Mouse (Mus musculus) neural tube, embryonic 10.5 days (tissue): ENCODE data around the gene Slc38a5.

ENCODE experiments used
- DNase-seq: peaks from one replicate; pipeline ENCODE4 v3.0.0-alpha.2; 2017; ENCODE audit warnings: low spot score; ENCODE audit errors: extremely low spot score

The Slc38a5 gene

DNA sequence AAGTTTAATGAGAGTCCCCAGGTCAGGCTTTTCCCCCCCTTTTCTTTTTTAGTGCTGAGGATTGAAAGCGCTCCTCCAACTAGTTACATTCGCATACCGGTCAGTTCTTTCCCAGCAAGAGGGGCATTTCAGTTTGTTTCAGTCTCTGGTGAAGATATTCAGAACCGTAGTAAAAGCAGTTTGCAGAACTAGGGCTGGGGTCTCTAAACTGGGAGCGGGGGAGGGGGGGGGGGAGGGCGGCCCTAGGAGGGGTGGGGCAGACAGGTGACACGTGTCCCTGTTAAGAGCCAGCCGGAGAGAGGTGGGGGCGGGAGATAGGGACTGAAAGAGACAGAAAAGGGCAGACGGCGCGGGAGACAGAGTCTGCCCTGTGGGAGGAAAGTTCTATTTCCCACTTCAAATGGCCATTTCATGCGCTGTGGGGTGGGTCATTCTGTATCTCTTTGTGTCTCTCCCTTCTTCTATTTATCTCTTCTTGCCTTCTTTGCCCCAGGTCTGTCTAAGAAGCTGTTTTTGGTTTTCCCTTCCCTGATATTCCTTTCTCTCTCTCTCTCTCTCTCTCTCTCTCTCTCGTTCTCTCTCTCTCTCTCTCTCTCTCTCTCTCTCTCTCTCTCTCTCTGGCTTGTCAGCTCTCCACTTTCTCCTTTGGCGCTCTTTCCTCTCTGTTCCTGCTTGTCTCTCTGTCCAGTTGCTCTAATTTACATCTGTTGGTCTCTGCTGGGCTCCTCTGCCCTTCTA lies at the start of gene Slc38a5:
Gene Slc38a5, plus strand, starts transcription at position 51 of the 738 bp plus-strand sequence.
- DNase-seq = no peak

DNA sequence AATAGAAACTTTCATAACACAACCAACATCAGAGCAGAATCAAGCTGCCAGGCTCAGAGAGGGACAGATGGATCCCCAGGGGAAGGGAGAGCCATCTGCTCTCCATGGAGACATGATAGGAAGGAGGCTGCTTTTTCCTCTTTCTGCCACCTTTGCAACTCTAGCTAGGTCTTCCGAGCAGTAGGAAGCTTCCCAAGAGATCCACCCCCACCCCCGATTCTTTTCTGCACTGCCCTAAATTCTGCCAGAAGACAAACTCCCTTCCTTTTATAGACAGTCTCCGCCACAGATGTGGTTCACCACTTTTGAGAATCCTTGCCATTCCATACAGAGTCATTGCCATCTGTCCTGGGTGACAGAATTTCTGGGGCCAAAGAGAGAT lies 48.6 kb upstream of the Slc38a5 start:
- no peak for DNase-seq

DNA sequence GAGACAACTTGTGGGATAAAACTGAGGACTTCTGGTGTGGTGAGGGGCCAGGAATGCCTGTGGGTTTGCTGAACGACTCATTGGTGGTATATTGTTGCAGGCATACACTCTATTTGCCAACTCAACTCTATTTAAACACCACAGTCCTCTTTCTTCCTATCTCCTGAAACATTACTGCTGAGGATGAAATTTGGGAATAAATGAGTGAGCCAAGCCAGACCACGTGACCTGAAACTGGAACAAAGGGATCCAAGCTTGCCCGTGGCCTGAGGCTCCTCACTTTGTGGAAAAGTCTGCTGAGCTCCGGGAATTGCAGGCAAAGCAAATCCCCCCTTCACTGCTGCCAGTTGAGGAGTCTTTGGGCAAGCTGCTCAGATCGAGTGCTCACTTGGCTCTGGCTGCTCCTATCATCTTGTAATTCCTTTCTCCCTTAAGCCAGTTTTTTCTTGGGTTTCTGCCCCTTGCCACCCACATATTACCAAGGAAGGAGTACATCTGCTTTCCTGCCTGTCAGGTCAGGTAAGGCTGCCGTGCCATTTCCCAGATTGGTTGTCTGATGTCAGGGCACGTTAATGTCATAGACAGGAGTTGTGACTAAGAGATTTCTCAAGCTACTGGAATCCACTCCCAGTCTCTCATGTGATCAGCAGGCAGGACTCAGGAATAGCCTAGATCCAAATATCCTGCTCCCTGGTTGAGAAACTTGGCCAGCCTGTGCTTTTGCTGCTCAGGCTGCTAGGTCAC lies 48.1 kb upstream of the Slc38a5 start:
- no peak for DNase-seq

DNA sequence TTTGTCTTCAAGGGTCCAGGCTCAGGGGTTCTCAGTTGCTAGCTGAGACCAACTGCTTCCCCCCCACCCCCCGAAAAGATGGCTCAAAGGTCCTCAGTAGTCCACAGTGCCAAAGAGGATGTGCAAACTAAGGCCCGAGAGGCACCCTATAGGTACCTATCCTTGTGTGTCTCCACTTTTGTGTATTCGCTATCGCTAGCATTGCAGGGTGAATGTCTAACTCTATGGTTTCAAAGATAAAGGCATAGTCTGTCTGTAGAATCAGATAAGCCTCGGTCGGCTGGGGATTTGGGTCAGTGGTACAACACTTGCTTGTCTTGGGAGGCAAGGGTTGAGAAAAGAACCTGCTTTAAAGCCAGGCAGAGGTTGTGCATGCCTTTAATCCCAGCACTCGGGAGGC lies 47.5 kb upstream of the Slc38a5 start:
- DNase-seq = no peak

DNA sequence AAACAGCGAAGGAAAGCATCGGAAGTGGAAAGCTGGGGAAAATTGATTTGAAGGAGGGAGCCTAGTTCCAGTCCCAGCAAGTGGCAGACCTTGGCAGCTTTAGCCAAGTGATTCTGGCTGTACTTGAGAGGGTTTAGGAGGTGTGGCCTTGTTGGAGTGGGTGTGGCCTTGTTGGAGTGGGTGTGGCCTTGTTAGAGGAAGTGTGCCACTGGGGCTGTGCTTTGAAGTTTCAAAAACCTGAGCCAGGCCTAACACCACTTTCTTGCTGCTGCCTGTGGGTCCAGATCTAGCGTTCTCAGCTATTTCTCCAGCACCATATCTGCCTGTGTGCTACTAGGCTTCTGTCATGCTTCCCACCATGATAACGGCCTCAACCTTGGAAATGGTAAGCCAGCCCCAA lies 40.7 kb upstream of the Slc38a5 start:
- DNase-seq = no peak

DNA sequence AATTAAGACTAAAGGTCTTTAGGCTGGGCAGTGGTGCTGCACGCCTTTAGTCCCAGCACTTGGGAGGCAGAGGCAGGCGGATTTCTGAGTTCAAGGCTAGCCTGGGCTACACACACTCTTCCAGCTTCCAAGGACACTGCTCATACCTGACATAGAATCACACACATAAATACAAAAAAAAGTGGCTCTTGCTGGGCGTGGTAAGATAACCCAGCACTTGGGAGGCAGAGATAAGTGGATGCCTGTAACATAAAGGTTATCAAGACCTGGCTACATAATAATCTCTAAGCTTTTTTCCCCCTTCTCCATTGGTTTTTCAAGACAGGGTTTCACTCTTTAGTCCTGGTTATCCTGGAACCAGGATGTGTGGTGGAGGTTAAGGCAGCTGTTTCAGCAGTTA lies 37.3 kb upstream of the Slc38a5 start:
- DNase-seq = no peak

DNA sequence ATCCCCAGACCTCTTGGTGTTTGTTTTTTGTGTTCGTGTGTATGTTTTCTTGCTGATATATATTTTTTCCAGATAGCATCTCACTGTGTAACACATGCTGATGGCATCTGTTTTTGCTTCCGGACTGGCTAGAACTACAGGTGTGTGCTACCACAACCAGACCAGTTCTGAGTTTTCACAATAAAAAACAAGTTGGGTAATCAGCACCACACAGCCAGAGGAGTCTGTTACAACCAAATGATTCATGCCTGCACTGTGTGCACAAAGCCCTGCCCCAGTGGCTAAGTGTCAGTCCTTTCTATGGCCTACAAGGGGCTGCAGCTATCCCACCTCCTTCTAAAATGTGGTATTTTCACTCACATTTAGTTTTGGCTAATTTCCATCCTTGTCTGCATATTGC lies 34.2 kb upstream of the Slc38a5 start:
- DNase-seq = no peak

DNA sequence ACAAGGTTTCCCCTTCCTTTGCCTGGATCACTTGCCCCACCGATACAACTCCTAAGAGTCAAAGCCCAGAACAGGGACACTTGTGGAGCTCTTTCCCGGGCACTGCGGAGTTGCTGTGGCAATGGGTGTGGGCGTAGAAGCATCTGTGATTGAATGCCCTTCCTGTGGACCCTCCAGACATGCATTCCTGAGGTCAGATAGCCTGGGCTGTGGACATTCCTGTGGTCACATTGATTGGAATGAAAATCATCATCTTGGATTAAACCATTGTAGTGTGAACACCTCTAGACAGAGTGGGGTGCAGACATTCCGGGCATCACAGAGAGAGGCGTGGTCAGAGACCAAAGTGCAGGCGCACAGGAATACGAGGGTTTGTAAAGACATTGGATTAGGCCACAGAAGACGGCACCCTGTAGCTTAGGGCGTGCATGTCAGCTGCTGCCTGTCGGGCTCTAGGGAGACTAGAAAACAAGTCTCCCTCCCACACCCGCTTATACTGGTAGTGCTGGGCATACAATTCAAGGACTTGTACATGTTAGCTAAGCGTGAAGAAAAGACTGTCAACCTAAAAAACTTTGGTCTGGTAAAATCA lies 32.0 kb upstream of the Slc38a5 start:
- DNase-seq = no peak

DNA sequence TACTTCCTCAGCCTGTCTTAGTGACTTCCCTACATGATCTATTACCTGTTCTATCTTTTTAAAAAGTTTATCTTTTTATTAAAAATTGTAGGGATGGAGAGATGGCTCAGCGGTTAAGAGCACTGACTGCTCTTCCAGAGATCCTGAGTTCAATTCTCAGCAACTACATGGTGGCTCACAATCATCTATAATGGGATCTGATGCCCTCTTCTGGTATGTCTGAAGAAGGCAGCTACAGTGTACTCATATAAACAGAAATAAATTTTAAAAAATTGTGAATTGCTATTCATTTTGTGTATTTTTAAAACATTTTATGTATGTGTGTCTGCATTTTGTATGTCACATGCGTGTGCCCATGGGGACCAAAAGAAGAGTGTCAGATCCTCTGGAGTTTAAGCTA lies 23.3 kb upstream of the Slc38a5 start:
- DNase-seq = no peak

DNA sequence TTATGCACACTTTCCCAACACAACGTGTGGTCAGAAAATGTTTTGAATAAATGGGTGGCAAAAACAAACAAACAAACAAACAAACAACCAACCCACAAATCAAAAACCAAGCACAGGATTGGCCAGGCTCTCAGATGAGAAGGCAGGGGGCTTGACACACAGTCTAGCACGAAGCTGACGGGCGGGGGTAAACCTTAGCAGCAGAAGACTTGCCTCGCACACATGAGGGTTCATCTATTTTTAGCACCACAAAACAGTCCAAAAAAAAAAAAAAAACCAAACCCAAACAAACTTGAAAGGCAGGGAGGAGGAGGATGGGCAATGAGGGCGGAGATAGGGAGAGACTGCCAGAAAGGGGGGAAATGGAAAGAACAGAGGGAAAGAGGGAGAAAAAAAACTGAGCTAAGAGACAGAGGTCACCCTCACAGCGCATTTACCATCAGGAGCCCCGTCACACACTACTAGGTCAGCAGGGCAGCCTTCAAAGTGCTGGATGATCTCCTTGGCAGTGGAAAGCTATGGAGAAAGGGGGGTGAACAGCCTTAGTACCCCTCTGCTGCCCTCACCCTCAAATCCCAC lies 22.3 kb upstream of the Slc38a5 start:
- DNase-seq = no peak

DNA sequence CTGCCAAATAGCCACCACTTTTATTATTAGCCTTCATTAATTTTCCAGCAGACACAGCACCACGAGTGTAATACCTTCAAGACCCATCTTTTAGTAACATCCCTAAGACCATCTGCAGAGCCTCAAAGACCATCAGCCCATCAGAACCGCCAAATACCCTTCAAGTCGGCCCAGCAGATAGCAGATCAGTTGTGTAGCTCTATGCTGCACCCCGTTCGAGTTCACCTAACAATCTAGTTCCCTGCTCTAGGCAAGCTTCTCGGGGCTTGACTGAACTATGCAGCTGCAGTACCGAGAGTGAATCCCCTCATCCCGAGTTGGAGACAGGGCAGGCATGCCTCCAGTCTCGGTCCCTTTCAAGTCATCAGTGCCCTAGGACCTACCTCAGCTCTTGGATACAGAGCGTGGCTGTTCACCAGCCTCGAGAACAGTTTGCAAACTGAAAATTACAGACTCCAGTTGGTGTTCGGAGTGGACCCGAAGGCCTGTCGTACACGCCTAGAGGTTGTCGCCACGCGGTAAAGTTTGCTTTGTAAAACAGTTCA lies 19.1 kb upstream of the Slc38a5 start:
- DNase-seq = no peak

DNA sequence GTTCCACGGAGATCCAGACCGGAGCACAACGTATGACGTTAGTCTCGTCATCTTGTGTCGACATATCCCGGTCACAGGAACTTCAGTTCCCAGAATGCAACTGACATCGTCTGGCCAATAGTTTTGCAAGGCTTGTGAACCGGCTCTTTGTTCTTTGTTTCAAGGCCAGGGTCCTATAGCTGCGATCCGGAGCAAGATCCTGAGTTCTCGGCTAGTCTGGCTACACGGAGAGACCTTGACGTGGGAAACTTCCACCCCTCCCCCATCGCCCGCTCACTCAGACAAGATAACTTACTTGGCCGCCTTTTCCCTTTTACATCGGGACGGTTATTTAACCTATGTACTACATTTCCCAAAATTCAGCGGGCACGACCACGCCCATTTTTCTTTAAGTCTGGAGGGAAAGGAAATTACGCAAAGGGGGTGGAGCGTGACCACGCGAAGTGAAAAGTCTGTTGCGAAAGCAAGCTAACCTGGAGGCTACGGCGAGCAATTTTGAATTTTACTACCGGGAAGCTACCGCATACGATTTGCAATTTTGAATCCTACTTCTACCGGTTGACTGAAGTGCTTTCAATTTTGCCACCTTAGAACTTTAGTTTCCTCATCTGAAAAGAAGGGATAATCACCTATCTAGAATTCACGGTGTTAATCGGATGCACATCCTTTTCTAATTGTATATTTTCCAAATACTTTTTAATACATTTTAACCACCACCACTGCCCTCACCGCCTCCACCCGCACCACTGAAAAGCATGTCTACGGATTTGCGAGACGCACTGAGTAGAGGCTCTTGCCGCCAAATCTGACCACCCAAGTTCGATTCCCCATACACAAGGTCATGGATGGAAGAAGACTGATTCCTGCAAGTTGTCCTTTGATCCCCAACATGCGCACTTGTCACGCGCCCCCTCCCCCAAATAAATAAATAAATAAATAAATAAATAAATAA lies 18.3 kb upstream of the Slc38a5 start, which contains the start of gene Ftsj1:
Gene Ftsj1, minus strand, starts transcription at position 73 of the 952 bp plus-strand sequence.
- peak; percentile 76 for DNase-seq

DNA sequence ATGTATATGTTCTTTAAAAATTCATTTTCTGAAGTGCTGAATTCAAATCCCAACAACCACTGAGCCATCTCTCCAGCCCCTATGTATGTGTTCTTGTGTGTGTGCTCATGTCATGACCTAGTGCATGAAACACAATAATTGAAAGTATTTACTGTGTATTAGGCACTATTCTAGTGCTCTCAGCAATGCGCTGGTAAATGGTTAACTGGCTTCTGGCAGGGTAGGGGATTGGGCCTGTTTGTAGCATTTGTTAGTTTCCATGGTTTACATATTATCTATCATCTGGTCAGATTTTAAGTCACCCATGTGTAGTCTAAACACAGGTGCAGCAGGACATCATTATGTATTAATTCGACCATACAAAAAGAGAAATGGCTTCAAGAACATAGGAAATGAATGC lies 17.2 kb upstream of the Slc38a5 start:
- no peak for DNase-seq

DNA sequence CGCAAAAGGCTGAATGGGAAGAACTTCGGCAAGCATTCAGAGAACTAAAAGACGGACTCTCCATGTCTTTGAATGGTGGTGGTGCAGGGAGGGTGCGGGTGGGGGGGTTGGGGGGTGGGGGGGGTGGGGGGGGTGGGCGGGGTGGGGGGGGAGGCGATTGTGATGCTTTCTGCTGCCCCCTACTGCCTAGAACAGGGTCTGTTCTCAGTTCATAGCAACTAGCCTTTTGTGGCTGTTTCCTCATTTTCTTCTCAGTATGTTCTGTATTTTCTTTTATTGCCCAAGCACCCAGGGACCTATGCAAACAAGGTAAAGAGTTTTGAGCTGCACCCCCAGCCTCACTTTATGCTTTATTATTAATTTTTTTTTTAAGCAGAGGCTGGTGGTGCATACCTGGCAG lies 15.1 kb upstream of the Slc38a5 start:
- no peak for DNase-seq

DNA sequence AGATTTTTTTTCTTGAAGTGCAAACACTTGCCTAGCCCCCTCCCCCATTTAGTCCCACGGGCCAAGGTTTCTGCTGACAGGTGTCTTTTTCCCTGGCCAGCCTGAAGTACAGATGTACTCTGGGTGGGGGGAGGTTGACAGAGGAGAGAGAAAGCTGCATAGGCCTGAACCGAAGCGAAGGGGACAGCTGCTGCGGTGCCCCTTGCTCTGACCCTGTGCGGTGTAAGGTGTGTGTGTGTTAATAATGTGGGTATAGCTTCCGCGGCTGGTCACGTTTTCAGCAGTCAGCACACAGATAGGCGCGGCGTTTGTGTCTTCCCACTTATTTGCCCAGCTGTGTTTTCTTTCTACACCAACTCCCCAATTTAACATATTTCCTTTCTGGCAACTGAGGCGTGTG lies 11.5 kb upstream of the Slc38a5 start:
- DNase-seq = no peak

DNA sequence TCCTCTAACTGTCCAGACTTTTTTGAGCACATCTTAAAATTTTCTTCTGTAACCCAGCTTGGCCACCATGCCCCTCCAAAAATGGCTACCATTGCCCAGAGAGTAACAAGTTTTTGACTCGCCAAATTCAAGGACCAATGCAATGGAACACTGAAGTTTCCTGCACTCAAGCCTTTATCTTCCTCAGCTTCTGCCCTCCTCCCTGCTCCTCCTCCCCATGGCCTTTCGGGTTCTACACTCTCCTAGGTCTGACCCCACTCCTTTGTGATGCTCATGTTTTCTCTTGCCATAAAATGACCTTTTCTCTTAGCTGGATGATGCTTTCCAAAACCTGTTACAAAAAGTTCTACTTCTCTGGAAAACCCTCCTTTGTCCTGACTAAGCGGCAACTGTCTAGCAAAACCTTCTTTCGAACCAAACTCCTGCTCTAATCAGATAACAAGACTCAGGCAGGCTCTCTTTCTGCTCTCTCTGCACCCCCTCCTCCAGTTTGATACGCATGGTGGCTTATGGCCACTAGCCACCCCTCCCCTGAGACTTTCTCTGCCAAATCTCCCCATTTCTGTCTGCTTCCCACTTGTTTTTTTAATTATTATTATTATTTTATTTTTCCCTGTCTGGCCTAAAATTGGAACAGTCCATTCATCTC lies 7.7 kb upstream of the Slc38a5 start:
- no peak for DNase-seq

DNA sequence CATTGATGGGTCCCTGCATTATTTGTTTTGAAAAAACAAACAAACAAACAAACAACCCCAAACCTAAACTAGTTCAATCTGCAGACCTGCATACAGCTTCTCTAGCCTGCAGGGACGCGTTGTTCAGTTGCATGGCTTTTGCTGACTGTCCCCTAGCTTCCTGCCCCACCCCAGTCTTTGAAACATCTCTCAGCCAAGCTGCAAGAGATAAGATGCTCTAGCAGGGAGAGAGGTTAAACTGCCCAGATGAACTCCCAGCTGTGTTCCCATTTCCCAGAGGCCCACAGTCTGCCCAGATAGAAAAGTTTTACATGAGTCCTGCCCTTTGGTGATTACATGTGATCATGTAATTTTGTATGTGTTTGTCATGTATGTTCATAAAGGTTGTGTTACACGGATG lies 6.7 kb upstream of the Slc38a5 start:
- DNase-seq = no peak

DNA sequence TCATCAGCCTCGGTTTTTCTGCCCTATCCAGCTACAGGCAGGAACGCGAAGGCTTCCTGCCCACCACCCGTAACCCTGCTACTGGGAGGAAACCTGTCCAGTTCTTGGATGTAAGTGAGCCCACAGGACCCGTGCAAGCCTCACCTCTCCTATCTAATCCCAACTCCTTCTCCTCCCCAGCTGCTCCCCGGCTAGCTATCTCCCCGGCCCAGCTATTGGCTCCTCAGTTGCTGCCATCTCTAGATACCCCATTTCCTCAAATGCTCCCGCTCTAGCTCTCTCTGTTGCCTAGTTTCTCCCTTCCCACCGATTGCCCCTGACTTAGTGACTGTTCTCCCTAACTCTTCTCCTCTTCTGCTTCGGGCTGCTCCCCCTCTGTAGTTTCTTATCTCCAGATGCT lies 1.1 kb downstream of the Slc38a5 start:
- DNase-seq = no peak

DNA sequence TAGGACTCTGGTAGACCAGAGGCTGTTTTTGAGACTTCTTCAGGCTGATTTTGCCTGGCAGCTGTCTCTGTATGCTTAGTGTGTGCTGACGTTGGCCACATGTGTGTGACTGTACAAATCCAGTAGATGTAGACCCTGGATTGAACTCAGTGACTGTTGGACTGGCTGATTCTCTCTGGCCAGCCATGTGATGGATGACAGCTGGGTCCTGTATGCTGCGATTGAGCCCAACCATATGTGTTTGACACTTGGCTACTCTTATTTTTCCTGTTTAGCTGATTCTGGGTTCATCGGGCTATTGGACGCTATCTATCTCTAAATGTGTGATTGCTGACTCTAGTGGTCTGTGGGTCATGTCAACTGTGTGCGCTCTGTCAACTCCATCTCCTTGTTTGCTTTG lies 3.1 kb downstream of the Slc38a5 start:
- DNase-seq = no peak

DNA sequence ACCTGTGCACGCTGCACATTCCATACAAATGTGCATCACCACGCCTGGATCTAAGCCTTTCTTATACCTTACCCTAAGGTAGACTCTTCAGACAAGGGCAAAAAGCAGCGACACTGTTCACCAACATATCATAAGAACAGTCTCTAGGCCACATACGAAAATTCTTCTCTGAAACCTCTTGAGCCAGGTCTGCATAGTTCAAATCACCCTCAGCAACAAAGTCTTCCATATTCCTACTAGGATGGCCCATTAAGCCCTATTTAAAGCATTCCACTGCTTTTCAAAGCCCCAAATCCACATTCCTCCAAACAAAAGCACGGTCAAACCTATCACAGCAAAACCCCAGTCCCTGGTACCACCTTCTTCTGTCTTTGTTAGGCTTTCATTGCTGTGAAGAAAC lies 17.7 kb downstream of the Slc38a5 start:
- DNase-seq = no peak
